ENCODE assay signal across 8 mouse cellular contexts in genomic region chr17:15829198-15830170, GRCm38 (mm10). TPM values are rescaled to one million over a fixed set of nuclear protein-coding genes. Genes with fewer than 3 reads are reported as not detected.
DNase-seq lines count a peak whose midpoint lies in the region; ATAC-seq lines count a peak whose summit lies in the region.

No protein-coding gene starts in this region.

- no peak for ATAC-seq in kidney, embryonic 16.5 days (ENCODE audit: low FRiP score, low TSS enrichment)
- peak; percentile 28 for ATAC-seq in neural tube, embryonic 15.5 days (ENCODE audit: low FRiP score)
- no peak for ATAC-seq in CD4-positive, CD25-positive, alpha-beta regulatory T cell, adult 4 months

- no peaks in the 10 kb centered on the region for H3K9me3 ChIP-seq in kidney, embryonic 16.5 days (ENCODE audit: low read length)
- no peaks in the 10 kb centered on the region for H3K9me3 ChIP-seq in limb, embryonic 10.5 days (replicated peaks)
- no peaks in the 10 kb centered on the region for H3K9me3 ChIP-seq in neural tube, embryonic 15.5 days (replicated peaks)

- 1% methylated on average over 20 of the region's 20 CpGs for WGBS in kidney, embryonic 16.5 days
- WGBS in limb, embryonic 10.5 days: 2% methylated on average over 20 of the region's 20 CpGs
- WGBS in neural tube, embryonic 15.5 days: under 1% methylated on average over 20 of the region's 20 CpGs

- H3K4me3 ChIP-seq in kidney, embryonic 16.5 days (ENCODE audit: low read length): peak overlapping the region; percentile 67
- peak overlapping the region; percentile 65 for H3K4me3 ChIP-seq in limb, embryonic 10.5 days
- peak overlapping the region; percentile 67 for H3K4me3 ChIP-seq in neural tube, embryonic 15.5 days (replicated peaks)

- peak overlapping the region; percentile 85 for H3K27ac ChIP-seq in kidney, embryonic 16.5 days (ENCODE audit: low read length)
- peak overlapping the region; percentile 91 for H3K27ac ChIP-seq in limb, embryonic 10.5 days
- H3K27ac ChIP-seq in neural tube, embryonic 15.5 days (replicated peaks): peak overlapping the region; percentile 87

- no peak for DNase-seq in kidney, adult 8-10 months
- DNase-seq in embryo, embryonic 10 days (ENCODE audit: low spot score): peak; percentile 46
- peak; percentile 61 to 72 for DNase-seq in heart, adult 9 months (ENCODE audit: low spot score in 2 of 2)
- DNase-seq in limb, embryonic 10.5 days (ENCODE audit: low spot score): peak; percentile 58
- no peak for DNase-seq in right cerebral cortex, adult 18-20 months

- H3K4me1 ChIP-seq in kidney, embryonic 16.5 days (ENCODE audit: insufficient read depth, low read length): peaks cover 29% of the 10 kb centered on the region
- H3K4me1 ChIP-seq in limb, embryonic 10.5 days: peaks cover 38% of the 10 kb centered on the region
- H3K4me1 ChIP-seq in neural tube, embryonic 15.5 days: peaks cover 36% of the 10 kb centered on the region

- H3K9ac ChIP-seq in kidney, embryonic 16.5 days (replicated peaks; ENCODE audit: low read length): peak overlapping the region; percentile 78
- peak overlapping the region; percentile 78 for H3K9ac ChIP-seq in neural tube, embryonic 15.5 days (replicated peaks)

- H3K27me3 ChIP-seq in kidney, embryonic 16.5 days (ENCODE audit: insufficient read depth, low read length): no peaks in the 10 kb centered on the region
- H3K27me3 ChIP-seq in limb, embryonic 10.5 days (ENCODE audit: low read depth, poor library complexity, severe bottlenecking): peaks cover 27% of the 10 kb centered on the region
- no peaks in the 10 kb centered on the region for H3K27me3 ChIP-seq in neural tube, embryonic 15.5 days (replicated peaks)

- no peaks in the 10 kb centered on the region for H3K36me3 ChIP-seq in kidney, embryonic 16.5 days (ENCODE audit: insufficient read depth, low read length)
- no peaks in the 10 kb centered on the region for H3K36me3 ChIP-seq in limb, embryonic 10.5 days
- H3K36me3 ChIP-seq in neural tube, embryonic 15.5 days: no peaks in the 10 kb centered on the region

- peak overlapping the region; percentile 98 for H3K4me2 ChIP-seq in kidney, embryonic 16.5 days (replicated peaks; ENCODE audit: low read depth, low read length)
- H3K4me2 ChIP-seq in neural tube, embryonic 15.5 days: peak overlapping the region; percentile 88

RNA-seq across cellular contexts. Expression of gene Rgmb, which starts 1.4 kb away (rescaled TPM):
- polyA plus RNA-seq in kidney, embryonic 16.5 days (2015; fragmentation: Nextera tagmentation; extraction: Ambion mirVana): 10.1 and 12.2 TPM in 2 replicates
- polyA plus RNA-seq in limb, embryonic 10.5 days (2016; fragmentation: Nextera tagmentation; extraction: Ambion mirVana): 9.0 and 14.2 TPM in 2 replicates
- 43.3 and 53.7 TPM in 2 replicates for polyA plus RNA-seq in neural tube, embryonic 15.5 days (2015; fragmentation: Nextera tagmentation; extraction: Ambion mirVana)
- under 1 TPM; 0.56 to 0.60 TPM for polyA plus RNA-seq in CD4-positive, CD25-positive, alpha-beta regulatory T cell, adult 4 months (2017; shearing (Covaris generic))

Comparison
In these comparisons a context has a peak if more than half of its experiments do, and no peak if none do; other contexts are left out.
1. DNase-seq: peak in embryo, embryonic 10 days (single experiment), heart, adult 9 months (2 of 2) and limb, embryonic 10.5 days (single experiment); none in kidney, adult 8-10 months (0 of 2) and right cerebral cortex, adult 18-20 months (single experiment).
2. Peak in every context shown above with its lines, with median percentiles within 50 percentile points of each other: H3K27ac ChIP-seq and H3K4me3 ChIP-seq.